Mouse (Mus musculus): ENCODE results near the gene Tbcd. TPM values are rescaled to one million over a fixed set of nuclear protein-coding genes. Genes with fewer than 3 reads are reported as not detected.
A peak's percentile ranks its signal among the peaks of the same experiment; 100 is the strongest.

Tbcd gene
- polyA plus RNA-seq, 1 experiment: 90.0 TPM

- no peak overlapping the region for H3K4me3 ChIP-seq (ENCODE audit: control insufficient read depth, insufficient read depth, low read length)
- 94% methylated on average over 12 of the region's 12 CpGs for whole genome bisulfite sequencing
- peaks cover 25% of the 10 kb centered on the region for H3K4me1 ChIP-seq (replicated peaks; ENCODE audit: control insufficient read depth, insufficient read depth, low read length)
- H3K27ac ChIP-seq (ENCODE audit: control insufficient read depth, insufficient read depth, low read length): no peak overlapping the region
- TF ChIP-seq POLR2A (IDR thresholded peaks at IDR 0.05; ENCODE audit: control insufficient read depth, extremely low read depth, insufficient read depth, low read length, poor library complexity) (no peak), CTCF (IDR thresholded peaks at IDR 0.05; ENCODE audit: borderline replicate concordance, control insufficient read depth, extremely low read depth, insufficient read depth, low read length, poor library complexity) (no peak)
- no peak for DNase-seq
- H3K27me3 ChIP-seq (ENCODE audit: control insufficient read depth, insufficient read depth, low read length): no peaks in the 10 kb centered on the region
- H3K36me3 ChIP-seq (ENCODE audit: control insufficient read depth, insufficient read depth, low read length): no peaks in the 10 kb centered on the region
Measured at GRCm38 (mm10) chr11:121548996-121549842, 97.5 kb downstream of the Tbcd start.

- TF ChIP-seq POLR2A (IDR thresholded peaks at IDR 0.05; ENCODE audit: control insufficient read depth, extremely low read depth, insufficient read depth, low read length, poor library complexity): no peak
- TF ChIP-seq CTCF (IDR thresholded peaks at IDR 0.05; ENCODE audit: borderline replicate concordance, control insufficient read depth, extremely low read depth, insufficient read depth, low read length, poor library complexity): no peak
- Histone ChIP-seq H3K27me3 (ENCODE audit: control insufficient read depth, insufficient read depth, low read length) (no peaks in the 10 kb centered on the region), H3K4me1 (replicated peaks; ENCODE audit: control insufficient read depth, insufficient read depth, low read length) (peaks cover 22% of the 10 kb centered on the region), H3K4me3 (ENCODE audit: control insufficient read depth, insufficient read depth, low read length) (no peak overlapping the region), H3K27ac (ENCODE audit: control insufficient read depth, insufficient read depth, low read length) (no peak overlapping the region), H3K36me3 (ENCODE audit: control insufficient read depth, insufficient read depth, low read length) (no peaks in the 10 kb centered on the region)
- DNase-seq: no peak
- WGBS: 82% methylated on average over 17 of the region's 17 CpGs
Measured at GRCm38 (mm10) chr11:121549843-121550647, 98.3 kb downstream of the Tbcd start.

- Histone ChIP-seq H3K4me1 (replicated peaks; ENCODE audit: control insufficient read depth, insufficient read depth, low read length) (peaks cover 17% of the 10 kb centered on the region), H3K36me3 (ENCODE audit: control insufficient read depth, insufficient read depth, low read length) (no peaks in the 10 kb centered on the region), H3K4me3 (ENCODE audit: control insufficient read depth, insufficient read depth, low read length) (no peak overlapping the region), H3K27ac (ENCODE audit: control insufficient read depth, insufficient read depth, low read length) (no peak overlapping the region; the same call in 1 of the 2 replicates), H3K27me3 (ENCODE audit: control insufficient read depth, insufficient read depth, low read length) (no peaks in the 10 kb centered on the region)
- TF ChIP-seq CTCF (IDR thresholded peaks at IDR 0.05; ENCODE audit: borderline replicate concordance, control insufficient read depth, extremely low read depth, insufficient read depth, low read length, poor library complexity): no peak
- TF ChIP-seq POLR2A (IDR thresholded peaks at IDR 0.05; ENCODE audit: control insufficient read depth, extremely low read depth, insufficient read depth, low read length, poor library complexity): no peak
- no peak for DNase-seq
- 30% methylated on average over 5 of the region's 5 CpGs for WGBS
Measured at GRCm38 (mm10) chr11:121551206-121551799, 99.6 kb downstream of the Tbcd start.

- H3K27me3 ChIP-seq (ENCODE audit: control insufficient read depth, insufficient read depth, low read length): no peaks in the 10 kb centered on the region
- peaks cover 19% of the 10 kb centered on the region for H3K4me1 ChIP-seq (replicated peaks; ENCODE audit: control insufficient read depth, insufficient read depth, low read length)
- H3K4me3 ChIP-seq (ENCODE audit: control insufficient read depth, insufficient read depth, low read length): no peak overlapping the region
- H3K27ac ChIP-seq (ENCODE audit: control insufficient read depth, insufficient read depth, low read length): peak overlapping the region; percentile 69
- H3K36me3 ChIP-seq (ENCODE audit: control insufficient read depth, insufficient read depth, low read length): no peaks in the 10 kb centered on the region
- DNase-seq: peak; percentile 18
- WGBS: 28% methylated on average over 4 of the region's 4 CpGs
- TF ChIP-seq CTCF (IDR thresholded peaks at IDR 0.05; ENCODE audit: borderline replicate concordance, control insufficient read depth, extremely low read depth, insufficient read depth, low read length, poor library complexity): no peak
- TF ChIP-seq POLR2A (IDR thresholded peaks at IDR 0.05; ENCODE audit: control insufficient read depth, extremely low read depth, insufficient read depth, low read length, poor library complexity): no peak
Measured at GRCm38 (mm10) chr11:121552167-121552566, 100.4 kb downstream of the Tbcd start.

GRCm38 (mm10) chr11:121552846-121553457, 101.2 kb downstream of the Tbcd start:
- H3K4me1 ChIP-seq (replicated peaks; ENCODE audit: control insufficient read depth, insufficient read depth, low read length): peaks cover 20% of the 10 kb centered on the region
- H3K27me3 ChIP-seq (ENCODE audit: control insufficient read depth, insufficient read depth, low read length): no peaks in the 10 kb centered on the region
- WGBS: 90% methylated on average over 7 of the region's 7 CpGs
- TF ChIP-seq POLR2A (IDR thresholded peaks at IDR 0.05; ENCODE audit: control insufficient read depth, extremely low read depth, insufficient read depth, low read length, poor library complexity): no peak
- no peak for TF ChIP-seq CTCF (IDR thresholded peaks at IDR 0.05; ENCODE audit: borderline replicate concordance, control insufficient read depth, extremely low read depth, insufficient read depth, low read length, poor library complexity)
- no peak for DNase-seq
- H3K4me3 ChIP-seq (ENCODE audit: control insufficient read depth, insufficient read depth, low read length): no peak overlapping the region
- H3K27ac ChIP-seq (ENCODE audit: control insufficient read depth, insufficient read depth, low read length): no peak overlapping the region
- H3K36me3 ChIP-seq (ENCODE audit: control insufficient read depth, insufficient read depth, low read length): no peaks in the 10 kb centered on the region

- DNase-seq: no peak
- Histone ChIP-seq H3K27me3 (ENCODE audit: control insufficient read depth, insufficient read depth, low read length) (no peaks in the 10 kb centered on the region), H3K36me3 (ENCODE audit: control insufficient read depth, insufficient read depth, low read length) (no peaks in the 10 kb centered on the region), H3K4me3 (ENCODE audit: control insufficient read depth, insufficient read depth, low read length) (no peak overlapping the region), H3K4me1 (replicated peaks; ENCODE audit: control insufficient read depth, insufficient read depth, low read length) (peaks cover 24% of the 10 kb centered on the region), H3K27ac (ENCODE audit: control insufficient read depth, insufficient read depth, low read length) (no peak overlapping the region)
- TF ChIP-seq POLR2A (IDR thresholded peaks at IDR 0.05; ENCODE audit: control insufficient read depth, extremely low read depth, insufficient read depth, low read length, poor library complexity) (no peak), CTCF (IDR thresholded peaks at IDR 0.05; ENCODE audit: borderline replicate concordance, control insufficient read depth, extremely low read depth, insufficient read depth, low read length, poor library complexity) (no peak)
- 94% methylated on average over 3 of the region's 3 CpGs for WGBS
Measured at GRCm38 (mm10) chr11:121553458-121553857, 101.7 kb downstream of the Tbcd start.

Measured in thymus, adult 2 months (tissue).